Mouse (Mus musculus) liver, embryonic 11.5 days (tissue): Measurements from ENCODE around the gene Tmem176a. TPM values are rescaled to one million over a fixed set of nuclear protein-coding genes. Genes with fewer than 3 reads are reported as not detected.

Experiments
- ATAC-seq: fragments of 200-750 bp; cut with Nextera tagmentation; replicated peaks from 2 replicates; pipeline ENCODE4 v1.8.0; 2017; ENCODE audit warnings: moderate number of reproducible peaks, mild to moderate bottlenecking, moderate TSS enrichment, moderate library complexity; ENCODE audit not compliant: low FRiP score
- DNase-seq: peaks from one replicate; pipeline ENCODE4 v3.0.0-alpha.2; 2017; ENCODE audit warnings: low spot score
- H3K27ac ChIP-seq: fragments of 300-500 bp; sonication (generic); 2 replicates; pipeline ENCODE4 v1.5.1; 2014; ENCODE audit warnings: mild to moderate bottlenecking, low read depth, low read length, control low read depth
- H3K27me3 ChIP-seq: fragments of 300-500 bp; sonication (generic); replicated peaks from 2 replicates; pipeline ENCODE4 v1.6.1; 2014; ENCODE audit warnings: low read length, mixed read lengths; ENCODE audit not compliant: control insufficient read depth, insufficient read depth
- H3K36me3 ChIP-seq: fragments of 300-500 bp; sonication (generic); 2 replicates; pipeline ENCODE4 v1.6.1; 2014; ENCODE audit warnings: mild to moderate bottlenecking, low read length, moderate library complexity, mixed read lengths; ENCODE audit not compliant: control insufficient read depth, insufficient read depth
- H3K4me1 ChIP-seq: fragments of 300-500 bp; sonication (generic); replicated peaks from 2 replicates; pipeline ENCODE4 v1.6.1; 2014; ENCODE audit warnings: low read length, mixed read lengths; ENCODE audit not compliant: control insufficient read depth, insufficient read depth
- H3K4me2 ChIP-seq: fragments of 300-500 bp; sonication (generic); 2 replicates; pipeline ENCODE4 v1.6.1; 2014; ENCODE audit warnings: mild to moderate bottlenecking, control low read depth, moderate library complexity
- H3K4me3 ChIP-seq: fragments of 300-500 bp; sonication (generic); 2 replicates; pipeline ENCODE4 v1.5.1; 2014; ENCODE audit warnings: low read depth, low read length, control low read depth
- H3K9ac ChIP-seq: fragments of 300-500 bp; sonication (generic); 2 replicates; pipeline ENCODE4 v1.6.1; 2014; ENCODE audit warnings: low read depth, low read length, control low read depth
- H3K9me3 ChIP-seq: fragments of 300-500 bp; sonication (generic); 2 replicates; pipeline ENCODE4 v1.6.1; 2016; ENCODE audit warnings: low read length, inconsistent platforms, mixed read lengths; ENCODE audit not compliant: control insufficient read depth
- WGBS: fragments of 180-500 bp; shearing (Covaris S2); extraction: QIAGEN DNeasy Blood & Tissue Kit; methylation state at CpG from one replicate; pipeline ENCODE4 v1.1.7; 2014; 5-methylcytosine and 5-hydroxymethylcytosine counted together
- polyA plus RNA-seq: library from polyadenylated mRNA; unstranded; fragments of >200 nt; fragmentation: Nextera tagmentation; extraction: Ambion mirVana; gene quantifications from 2 replicates; pipeline ENCODE4 v1.2.1, GENCODE M21; 2014

The Tmem176a gene
- polyA plus RNA-seq, 1 experiment from 2014 or later: 56.6 TPM

GRCm38 (mm10) chr6:48857613-48858302, 17.0 kb downstream of the Tmem176a start:
- ATAC-seq (no peak), DNase-seq (no peak)
- 53% methylated on average over 8 of the region's 8 CpGs for WGBS

GRCm38 (mm10) chr6:48860130-48860815, 19.6 kb downstream of the Tmem176a start:
- Histone ChIP-seq H3K9me3 (no peaks in the 10 kb centered on the region), H3K27me3 (no peaks in the 10 kb centered on the region), H3K36me3 (no peaks in the 10 kb centered on the region), H3K9ac (no peak overlapping the region), H3K27ac (no peak overlapping the region), H3K4me3 (peak overlapping the region; percentile 39), H3K4me2 (peak overlapping the region; percentile 58), H3K4me1 (no peaks in the 10 kb centered on the region)
- DNase-seq: peak; percentile 64
- WGBS: 11% methylated on average over 23 of the region's 23 CpGs
- peak; percentile 67 for ATAC-seq

More at GRCm38 (mm10) chr6:48857613-48858302, 17.0 kb downstream of the Tmem176a start:
- Histone ChIP-seq H3K36me3 (no peaks in the 10 kb centered on the region), H3K4me2 (no peak overlapping the region), H3K9ac (no peak overlapping the region), H3K4me1 (no peaks in the 10 kb centered on the region), H3K27me3 (no peaks in the 10 kb centered on the region), H3K9me3 (no peaks in the 10 kb centered on the region), H3K4me3 (no peak overlapping the region), H3K27ac (no peak overlapping the region)

GRCm38 (mm10) chr6:48860851-48861250, 20.1 kb downstream of the Tmem176a start:
- no peaks in the 10 kb centered on the region for H3K9me3 ChIP-seq
- H3K27ac ChIP-seq: no peak overlapping the region
- DNase-seq (no peak), ATAC-seq (no peak)
- 88% methylated on average over 1 of the region's 1 CpGs for WGBS
- no peaks in the 10 kb centered on the region for H3K4me1 ChIP-seq
- H3K4me2 ChIP-seq: peak overlapping the region; percentile 58; the same call in 1 of the 2 replicates
- no peak overlapping the region for H3K9ac ChIP-seq
- H3K4me3 ChIP-seq: no peak overlapping the region
- H3K36me3 ChIP-seq: no peaks in the 10 kb centered on the region
- no peaks in the 10 kb centered on the region for H3K27me3 ChIP-seq

DNA sequence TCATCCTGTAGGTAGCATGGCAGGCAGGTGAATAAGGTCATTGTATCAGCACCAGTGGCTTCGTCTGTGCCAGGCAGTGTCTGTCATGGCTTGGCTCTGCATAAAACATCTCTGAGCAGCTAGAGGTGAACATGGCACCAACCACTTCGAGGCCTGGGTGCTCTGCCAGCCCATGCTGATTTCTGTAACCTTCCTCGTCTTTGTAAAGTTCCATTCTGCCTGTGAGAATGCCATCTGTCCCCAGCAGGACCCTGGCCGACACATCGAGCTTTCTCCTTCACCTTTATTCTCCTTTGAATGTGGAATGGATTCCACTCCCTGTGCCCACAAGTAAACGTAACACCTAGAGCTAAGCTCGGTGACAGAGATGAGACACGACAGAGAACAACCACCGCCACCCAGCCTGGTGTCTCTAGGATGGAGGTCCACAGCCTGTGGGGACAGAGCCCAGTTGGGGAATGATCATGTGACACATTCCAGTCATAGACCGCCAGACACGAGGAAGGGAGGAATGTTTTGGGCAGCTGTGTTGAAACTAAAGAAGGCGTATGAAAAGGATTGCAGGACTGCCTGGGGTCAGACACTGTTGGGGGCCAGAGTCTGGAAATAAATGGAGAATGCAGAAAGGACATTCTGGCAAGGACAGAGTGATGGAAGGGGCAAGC, 21.0 kb downstream of the Tmem176a start:
- Histone ChIP-seq H3K36me3 (no peaks in the 10 kb centered on the region), H3K27me3 (no peaks in the 10 kb centered on the region), H3K4me1 (no peaks in the 10 kb centered on the region), H3K27ac (no peak overlapping the region), H3K9ac (no peak overlapping the region), H3K4me3 (no peak overlapping the region), H3K4me2 (no peak overlapping the region), H3K9me3 (no peaks in the 10 kb centered on the region)
- ATAC-seq (no peak), DNase-seq (peak; percentile 25)
- 76% methylated on average over 12 of the region's 12 CpGs for WGBS

DNA sequence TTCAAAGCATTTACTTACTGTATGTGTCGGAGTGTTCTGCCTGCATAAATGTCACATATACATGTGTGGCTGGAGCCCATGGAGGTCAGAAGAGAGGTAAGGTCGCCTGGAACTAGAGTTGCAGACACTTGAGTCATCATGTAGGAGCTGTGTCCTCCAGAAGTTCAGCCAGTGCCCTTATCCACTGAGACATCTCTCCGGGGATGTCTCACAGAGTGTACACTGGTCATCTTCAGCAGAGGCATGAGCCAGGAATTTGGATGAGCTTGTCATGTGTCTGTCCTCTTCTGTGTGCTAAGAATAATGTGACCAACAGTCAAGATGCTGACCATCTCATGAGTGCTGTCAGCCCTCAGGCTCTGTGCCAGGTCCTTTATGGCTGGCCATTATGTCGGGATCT, 22.1 kb downstream of the Tmem176a start:
- WGBS: 76% methylated on average over 4 of the region's 4 CpGs
- H3K4me3 ChIP-seq: no peak overlapping the region
- no peaks in the 10 kb centered on the region for H3K27me3 ChIP-seq
- no peak overlapping the region for H3K27ac ChIP-seq
- DNase-seq (peak; percentile 15), ATAC-seq (no peak)
- no peaks in the 10 kb centered on the region for H3K36me3 ChIP-seq
- no peak overlapping the region for H3K9ac ChIP-seq
- no peaks in the 10 kb centered on the region for H3K9me3 ChIP-seq
- no peak overlapping the region for H3K4me2 ChIP-seq
- no peaks in the 10 kb centered on the region for H3K4me1 ChIP-seq

DNA sequence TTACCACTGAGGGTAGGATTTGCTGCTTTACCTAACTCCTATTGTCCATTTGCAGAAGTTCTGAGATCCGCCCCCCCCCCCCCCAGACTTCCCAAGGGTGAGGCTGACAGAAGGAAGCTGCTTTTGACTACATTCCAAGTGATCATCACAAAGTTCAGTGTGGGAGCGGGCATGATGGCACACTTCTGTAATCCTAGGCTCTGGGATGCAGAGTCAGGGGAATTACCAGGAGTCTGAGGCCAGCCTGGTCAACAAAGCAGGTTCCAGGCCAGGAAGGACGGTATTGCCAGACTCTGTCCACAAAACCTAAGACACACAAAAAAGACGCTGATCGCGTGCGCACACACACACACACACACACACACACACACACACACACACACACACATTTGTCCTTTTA, 22.8 kb downstream of the Tmem176a start:
- Histone ChIP-seq H3K4me3 (no peak overlapping the region), H3K36me3 (no peaks in the 10 kb centered on the region), H3K4me1 (no peaks in the 10 kb centered on the region), H3K4me2 (no peak overlapping the region), H3K9ac (no peak overlapping the region), H3K27me3 (no peaks in the 10 kb centered on the region), H3K9me3 (no peaks in the 10 kb centered on the region), H3K27ac (no peak overlapping the region)
- DNase-seq (peak; percentile 12), ATAC-seq (no peak)
- WGBS: 88% methylated on average over 7 of the region's 7 CpGs

DNA sequence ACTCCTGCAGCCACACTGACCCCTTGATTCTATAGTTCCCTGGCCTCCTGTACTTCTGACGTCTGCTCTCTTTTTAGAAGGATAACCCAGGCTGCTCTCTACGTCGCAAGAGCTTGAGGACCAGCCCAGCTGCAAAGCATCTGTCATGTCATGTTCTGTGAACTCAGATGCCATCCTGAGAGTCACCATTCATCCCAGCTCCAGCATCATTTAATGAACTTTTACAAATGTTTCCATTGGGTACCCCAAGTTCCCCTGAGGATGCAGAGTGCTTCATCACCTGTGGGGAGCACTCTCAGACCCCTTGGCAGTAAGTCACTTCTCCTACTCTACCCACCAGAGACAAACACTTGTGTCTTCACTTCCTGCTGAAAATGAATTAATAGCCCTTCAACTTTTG, 23.5 kb downstream of the Tmem176a start:
- ATAC-seq (no peak), DNase-seq (peak; percentile 25)
- no peak overlapping the region for H3K4me3 ChIP-seq
- no peak overlapping the region for H3K9ac ChIP-seq
- H3K36me3 ChIP-seq: no peaks in the 10 kb centered on the region
- H3K4me1 ChIP-seq: no peaks in the 10 kb centered on the region
- H3K9me3 ChIP-seq: no peaks in the 10 kb centered on the region
- no peak overlapping the region for H3K4me2 ChIP-seq
- no peak overlapping the region for H3K27ac ChIP-seq
- H3K27me3 ChIP-seq: no peaks in the 10 kb centered on the region
- WGBS: 67% methylated on average over 3 of the region's 3 CpGs

DNA sequence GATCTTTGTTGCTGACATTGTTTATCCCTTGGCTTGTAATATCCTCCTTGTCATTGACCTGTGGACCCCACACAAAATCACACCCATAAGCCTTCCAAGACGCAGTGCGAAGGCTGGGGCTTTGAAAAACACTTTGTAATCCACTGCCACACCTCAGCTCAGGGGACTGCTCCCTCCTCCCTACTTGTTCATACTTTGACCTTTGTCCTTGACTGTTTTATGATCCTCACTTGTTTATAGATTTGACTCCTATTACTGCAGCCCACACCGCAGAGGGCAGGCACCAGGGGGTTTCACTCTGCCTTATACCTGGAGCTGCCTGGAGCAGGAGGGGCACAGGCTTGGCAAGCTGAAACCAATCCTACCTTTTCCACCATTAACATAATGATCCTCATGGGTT, 24.0 kb downstream of the Tmem176a start:
- Histone ChIP-seq H3K4me1 (no peaks in the 10 kb centered on the region), H3K4me2 (no peak overlapping the region), H3K27ac (no peak overlapping the region), H3K9ac (no peak overlapping the region), H3K9me3 (no peaks in the 10 kb centered on the region), H3K27me3 (no peaks in the 10 kb centered on the region), H3K36me3 (no peaks in the 10 kb centered on the region), H3K4me3 (no peak overlapping the region)
- ATAC-seq (no peak), DNase-seq (no peak)
- 78% methylated on average over 3 of the region's 3 CpGs for WGBS
